Mouse (Mus musculus) small intestine, adult 2 months (tissue): ENCODE measurements around the gene Hmox2.

Experiments used
- CTCF ChIP-seq: fragments of 200-500 bp; IDR thresholded peaks from 2 replicates; pipeline ENCODE4 v1.5.1; 2012; ENCODE audit warnings: low read depth, mild to moderate bottlenecking, control low read depth, inconsistent platforms, low read length, moderate library complexity, mixed read lengths; ENCODE audit not compliant: insufficient replicate concordance, insufficient read length; ENCODE audit errors: extremely low read depth
- POLR2A ChIP-seq: fragments of 200-500 bp; IDR thresholded peaks from 2 replicates; pipeline ENCODE4 v1.6.1; 2012; ENCODE audit warnings: low read depth, mild to moderate bottlenecking, control low read depth, inconsistent platforms, low read length, moderate library complexity

GRCm38 (mm10) chr16:4718753-4719518, 7.2 kb upstream of the Hmox2 start, which contains the start of gene Nmral1:
- TF ChIP-seq CTCF (no peak), POLR2A (no peak)
